Mouse (Mus musculus) liver, embryonic 14.5 days (tissue): ENCODE measurements around the gene Methig1.
"Not testable (repeated sequence)": the region's sequence is repeated elsewhere in the genome, so short reads cannot be mapped to it uniquely, and the experiment has no call there.

Source experiments
- CTCF ChIP-seq: IDR thresholded peaks from 2 replicates; pipeline ENCODE4 v1.5.1; 2016; ENCODE audit warnings: antibody characterized with exemption, low read depth, control low read depth
- EP300 ChIP-seq: IDR thresholded peaks from 2 replicates; pipeline ENCODE4 v1.6.1; 2016; ENCODE audit warnings: antibody characterized with exemption, low read depth

DNA sequence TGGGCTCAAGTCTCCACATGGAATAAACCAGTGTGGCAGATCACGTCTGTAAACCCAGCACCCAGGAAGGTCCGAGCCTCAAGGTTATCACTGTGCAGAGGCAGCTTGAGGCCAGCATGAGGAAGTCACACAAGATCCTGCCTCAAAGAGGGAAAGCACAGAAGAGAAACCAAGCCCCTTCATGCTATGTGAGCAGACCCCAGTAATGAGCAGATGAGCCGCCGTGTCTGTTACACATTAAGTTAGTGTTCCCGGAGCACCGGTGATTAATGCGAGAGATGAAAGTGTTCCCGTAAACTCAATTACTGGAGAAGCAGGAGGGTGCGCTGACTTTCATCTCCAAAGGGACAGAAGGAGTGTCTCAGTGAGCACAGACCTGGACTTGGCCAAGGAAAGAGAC is 13.0 kb downstream of the Methig1 start:
- not testable (repeated sequence) for TF ChIP-seq CTCF, EP300
